Mouse (Mus musculus) lung, embryonic 14.5 days (tissue): ENCODE measurements around the gene Tac2. TPM values are rescaled to one million over a fixed set of nuclear protein-coding genes. Genes with fewer than 3 reads are reported as not detected.
"Not testable (repeated sequence)": the region's sequence is repeated elsewhere in the genome, so short reads cannot be mapped to it uniquely, and the experiment has no call there.

Experiments
- ATAC-seq: fragments of 200-750 bp; cut with Nextera tagmentation; 2 replicates; pipeline ENCODE4 v1.8.0; 2017; ENCODE audit warnings: mild to moderate bottlenecking, moderate TSS enrichment, moderate library complexity; ENCODE audit not compliant: insufficient read depth
- DNase-seq: peaks from one replicate; pipeline ENCODE4 v3.0.0-alpha.2; 2015
- H3K27ac ChIP-seq: fragments of 300-500 bp; sonication (generic); 2 replicates; pipeline ENCODE4 v1.5.1; 2014; ENCODE audit warnings: low read depth, mild to moderate bottlenecking, moderate library complexity
- H3K27me3 ChIP-seq: fragments of 300-500 bp; sonication (generic); 2 replicates; pipeline ENCODE4 v1.6.1; 2014; ENCODE audit warnings: low read length, control low read depth; ENCODE audit not compliant: insufficient read depth
- H3K36me3 ChIP-seq: fragments of 300-500 bp; sonication (generic); 2 replicates; pipeline ENCODE4 v1.6.1; 2014; ENCODE audit warnings: control low read depth; ENCODE audit not compliant: insufficient read depth
- H3K4me1 ChIP-seq: fragments of 300-500 bp; sonication (generic); 2 replicates; pipeline ENCODE4 v1.6.1; 2014; ENCODE audit warnings: antibody characterized with exemption, control low read depth; ENCODE audit not compliant: insufficient read depth
- H3K4me2 ChIP-seq: fragments of 300-500 bp; sonication (generic); 2 replicates; pipeline ENCODE4 v1.6.1; 2014; ENCODE audit warnings: mild to moderate bottlenecking
- H3K4me3 ChIP-seq: fragments of 300-500 bp; sonication (generic); 2 replicates; pipeline ENCODE4 v1.5.1; 2014; ENCODE audit warnings: low read depth, low read length
- H3K9ac ChIP-seq: fragments of 300-500 bp; sonication (generic); 2 replicates; pipeline ENCODE4 v1.6.1; 2014
- H3K9me3 ChIP-seq: fragments of 300-500 bp; sonication (generic); 2 replicates; pipeline ENCODE4 v1.6.1; 2016; ENCODE audit warnings: low read depth, low read length, control low read depth
- CTCF ChIP-seq: IDR thresholded peaks from 2 replicates; pipeline ENCODE4 v1.5.1; 2016; ENCODE audit warnings: antibody characterized with exemption, low read depth
- WGBS: fragments of 180-500 bp; shearing (Covaris S2); extraction: QIAGEN DNeasy Blood & Tissue Kit; methylation state at CpG from one replicate; pipeline ENCODE4 v1.1.7; 2014; 5-methylcytosine and 5-hydroxymethylcytosine counted together
- polyA plus RNA-seq: library from polyadenylated mRNA; unstranded; fragments of >200 nt; fragmentation: Nextera tagmentation; extraction: Ambion mirVana; gene quantifications from 2 replicates; pipeline ENCODE4 v1.2.1, GENCODE M21; 2014

Tac2 gene
- polyA plus RNA-seq, 1 experiment from 2014 or later = not detected

- DNase-seq (peak; percentile 61), ATAC-seq (peak; percentile 58; the same call in 1 of the 2 replicates)
- H3K4me3 ChIP-seq = peak overlapping the region; percentile 10
- H3K27ac ChIP-seq = no peak overlapping the region
- H3K27me3 ChIP-seq = no peaks in the 10 kb centered on the region
- H3K4me1 ChIP-seq = no peaks in the 10 kb centered on the region
- no peak for TF ChIP-seq CTCF
- H3K9ac ChIP-seq = peak overlapping the region; percentile 20; the same call in 1 of the 2 replicates
- H3K36me3 ChIP-seq = no peaks in the 10 kb centered on the region
- H3K4me2 ChIP-seq = peak overlapping the region; percentile 59
- WGBS = 13% methylated on average over 17 of the region's 18 CpGs
- H3K9me3 ChIP-seq = no peaks in the 10 kb centered on the region
These were observed 31.6 kb downstream of the Tac2 start for GRCm38 (mm10) chr10:127755770-127756468.

GRCm38 (mm10) chr10:127759181-127760110, 35.2 kb downstream of the Tac2 start, which contains the start of the genes Rdh1 and Rdh16f1:
Rdh1 (plus strand) TSS chr10:127759721.
Rdh16f1 (plus strand) TSS chr10:127759787.
- Histone ChIP-seq H3K9ac (no peak within 1 kb of the TSS), H3K36me3 (no peaks in the 10 kb centered on the region), H3K27ac (no peak within 1 kb of the TSS), H3K9me3 (no peaks in the 10 kb centered on the region), H3K4me2 (no peak within 1 kb of the TSS), H3K27me3 (no peaks in the 10 kb centered on the region), H3K4me3 (no peak within 1 kb of the TSS), H3K4me1 (no peaks in the 10 kb centered on the region)
- DNase-seq (no peak), ATAC-seq (no peak)
- 55% methylated on average over 9 of the region's 9 CpGs for WGBS
- TF ChIP-seq CTCF = no peak

GRCm38 (mm10) chr10:127762926-127763325, 38.6 kb downstream of the Tac2 start:
- WGBS = 79% methylated on average over 10 of the region's 10 CpGs
- H3K9ac ChIP-seq, H3K9me3 ChIP-seq, H3K36me3 ChIP-seq, ATAC-seq, H3K4me1 ChIP-seq, DNase-seq, H3K27ac ChIP-seq, H3K27me3 ChIP-seq, H3K4me2 ChIP-seq, H3K4me3 ChIP-seq: not testable (repeated sequence)

GRCm38 (mm10) chr10:127763914-127764680, 39.8 kb downstream of the Tac2 start:
- no peak overlapping the region for H3K9ac ChIP-seq
- H3K36me3 ChIP-seq = no peaks in the 10 kb centered on the region
- no peak overlapping the region for H3K4me2 ChIP-seq
- ATAC-seq (no peak), DNase-seq (no peak)
- H3K27ac ChIP-seq = no peak overlapping the region
- H3K4me3 ChIP-seq = no peak overlapping the region
- no peaks in the 10 kb centered on the region for H3K27me3 ChIP-seq
- no peaks in the 10 kb centered on the region for H3K4me1 ChIP-seq
- TF ChIP-seq CTCF = no peak
- WGBS = 52% methylated on average over 12 of the region's 12 CpGs
- no peaks in the 10 kb centered on the region for H3K9me3 ChIP-seq

GRCm38 (mm10) chr10:127766564-127766963, 42.3 kb downstream of the Tac2 start:
- Histone ChIP-seq H3K4me3 (no peak overlapping the region), H3K4me1 (no peaks in the 10 kb centered on the region), H3K9ac (no peak overlapping the region), H3K4me2 (no peak overlapping the region), H3K27me3 (no peaks in the 10 kb centered on the region), H3K27ac (no peak overlapping the region), H3K9me3 (no peaks in the 10 kb centered on the region), H3K36me3 (no peaks in the 10 kb centered on the region)
- no peak for ATAC-seq
- 76% methylated on average over 1 of the region's 1 CpGs for WGBS
- no peak for TF ChIP-seq CTCF
- no peak for DNase-seq

- Histone ChIP-seq H3K36me3 (no peaks in the 10 kb centered on the region), H3K4me2 (no peak within 1 kb of the TSS), H3K4me1 (no peaks in the 10 kb centered on the region), H3K9ac (no peak within 1 kb of the TSS), H3K27ac (no peak within 1 kb of the TSS), H3K27me3 (no peaks in the 10 kb centered on the region), H3K9me3 (no peaks in the 10 kb centered on the region), H3K4me3 (no peak within 1 kb of the TSS)
- no peak for ATAC-seq
- WGBS = 72% methylated on average over 2 of the region's 2 CpGs
- DNase-seq = no peak
- TF ChIP-seq CTCF = no peak
These were observed 51.7 kb downstream of the Tac2 start, which contains the start of gene Rdh9 for GRCm38 (mm10) chr10:127776011-127776410. Rdh9 (plus strand) TSS chr10:127776386.

Other genes starting within 250 kb of the Tac2 start
- 0.12 TPM in 1 of 2 replicates, not detected in the other for gene Stac3, start 222.8 kb upstream of the Tac2 start, polyA plus RNA-seq
- gene Ndufa4l2, start 209.5 kb upstream of the Tac2 start, polyA plus RNA-seq = 36.4 and 44.9 TPM in 2 replicates
- 99.6 and 101 TPM in 2 replicates for gene Shmt2, start 202.0 kb upstream of the Tac2 start, polyA plus RNA-seq
- 0.14 and 0.22 TPM in 2 replicates for gene Nxph4, start 189.9 kb upstream of the Tac2 start, polyA plus RNA-seq
- gene Lrp1, start 103.3 kb upstream of the Tac2 start, polyA plus RNA-seq = 68.7 and 73.0 TPM in 2 replicates
- gene Stat6, start 81.5 kb upstream of the Tac2 start, polyA plus RNA-seq = 27.8 and 28.1 TPM in 2 replicates
- 11.2 and 13.2 TPM in 2 replicates for gene Nemp1, start 57.6 kb upstream of the Tac2 start, polyA plus RNA-seq
- 11.6 and 13.5 TPM in 2 replicates for gene Nab2, start 55.9 kb upstream of the Tac2 start, polyA plus RNA-seq
- gene Myo1a, start 19.3 kb upstream of the Tac2 start, polyA plus RNA-seq = 0.23 and 0.28 TPM in 2 replicates
- gene Zbtb39, start 15.1 kb downstream of the Tac2 start, polyA plus RNA-seq = 4.2 and 4.4 TPM in 2 replicates
- gene Gpr182, start 27.3 kb downstream of the Tac2 start, polyA plus RNA-seq = 2.6 and 3.2 TPM in 2 replicates
- 0.04 TPM in 1 of 2 replicates, not detected in the other for gene Rdh1, start 35.2 kb downstream of the Tac2 start, polyA plus RNA-seq
- not detected in 2 replicates for gene Rdh16f1, start 35.3 kb downstream of the Tac2 start, polyA plus RNA-seq
- 0.34 TPM in 1 of 2 replicates, not detected in the other for gene Rdh9, start 51.9 kb downstream of the Tac2 start, polyA plus RNA-seq
- gene Rdh16, start 76.7 kb downstream of the Tac2 start, polyA plus RNA-seq = not detected in 2 replicates
- gene Rdh19, start 125.5 kb downstream of the Tac2 start, polyA plus RNA-seq = not detected in 2 replicates
- not detected in 2 replicates for gene Rdh16f2, start 142.0 kb downstream of the Tac2 start, polyA plus RNA-seq
- gene Rdh7, start 164.3 kb downstream of the Tac2 start, polyA plus RNA-seq = not detected in 2 replicates
- not detected in 2 replicates for gene Sdr9c7, start 174.0 kb downstream of the Tac2 start, polyA plus RNA-seq